Mouse (Mus musculus): ENCODE results near the gene Lipn. TPM values are rescaled to one million over a fixed set of nuclear protein-coding genes. Genes with fewer than 3 reads are reported as not detected.

Lipn gene
- polyA plus RNA-seq (2012): 0.03 TPM in 1 of 2 replicates, not detected in the other

DNA sequence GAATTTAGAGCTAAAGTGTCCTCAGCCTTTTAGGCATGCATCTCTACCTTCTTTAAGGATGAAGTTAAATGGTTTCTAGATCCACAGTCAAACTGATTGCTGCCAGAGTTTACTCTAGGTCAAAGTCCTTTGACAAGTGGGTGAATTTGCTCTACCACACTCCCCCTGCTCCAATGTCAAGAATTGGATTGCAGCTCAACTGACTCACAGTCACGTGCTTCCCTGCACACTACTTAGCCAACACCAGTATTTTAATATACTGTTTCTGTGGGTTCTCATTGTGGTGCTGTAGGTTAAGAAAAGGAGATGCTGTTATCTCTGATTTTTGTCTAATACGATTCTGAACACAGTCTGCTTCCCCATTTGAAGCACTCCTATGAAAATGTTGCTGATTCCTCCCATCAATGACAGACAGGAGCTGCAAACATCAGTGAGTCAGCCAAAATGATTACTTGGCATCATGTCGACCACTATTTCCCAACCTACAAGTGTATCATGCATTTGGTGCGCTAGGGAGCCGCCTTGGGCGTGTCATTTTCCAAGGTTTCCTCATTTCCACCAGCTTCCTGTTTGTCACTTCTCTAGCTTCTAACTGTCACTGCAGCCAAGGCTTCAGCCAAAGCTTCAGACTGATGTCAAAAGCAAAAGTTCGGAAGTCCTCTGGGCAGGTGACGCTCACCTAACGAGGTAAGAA, at the start of gene Lipn:
Gene Lipn, plus strand, starts transcription at position 580 of the 694 bp plus-strand sequence.
- no peaks in the 10 kb centered on the region for H3K9me3 ChIP-seq (ENCODE audit: control insufficient read depth, low read length)
- no peaks in the 10 kb centered on the region for H3K36me3 ChIP-seq (ENCODE audit: control insufficient read depth)
- H3K27me3 ChIP-seq (ENCODE audit: control insufficient read depth): no peaks in the 10 kb centered on the region
- TF ChIP-seq GATA1 (IDR thresholded peaks at IDR 0.05; ENCODE audit: low read length): no peak
- no peak for TF ChIP-seq TAL1 (IDR thresholded peaks at IDR 0.05; ENCODE audit: low read length)
- no peak within 1 kb of the TSS for H3K4me3 ChIP-seq (replicated peaks)
- H3K4me1 ChIP-seq (ENCODE audit: control insufficient read depth): no peaks in the 10 kb centered on the region

DNA sequence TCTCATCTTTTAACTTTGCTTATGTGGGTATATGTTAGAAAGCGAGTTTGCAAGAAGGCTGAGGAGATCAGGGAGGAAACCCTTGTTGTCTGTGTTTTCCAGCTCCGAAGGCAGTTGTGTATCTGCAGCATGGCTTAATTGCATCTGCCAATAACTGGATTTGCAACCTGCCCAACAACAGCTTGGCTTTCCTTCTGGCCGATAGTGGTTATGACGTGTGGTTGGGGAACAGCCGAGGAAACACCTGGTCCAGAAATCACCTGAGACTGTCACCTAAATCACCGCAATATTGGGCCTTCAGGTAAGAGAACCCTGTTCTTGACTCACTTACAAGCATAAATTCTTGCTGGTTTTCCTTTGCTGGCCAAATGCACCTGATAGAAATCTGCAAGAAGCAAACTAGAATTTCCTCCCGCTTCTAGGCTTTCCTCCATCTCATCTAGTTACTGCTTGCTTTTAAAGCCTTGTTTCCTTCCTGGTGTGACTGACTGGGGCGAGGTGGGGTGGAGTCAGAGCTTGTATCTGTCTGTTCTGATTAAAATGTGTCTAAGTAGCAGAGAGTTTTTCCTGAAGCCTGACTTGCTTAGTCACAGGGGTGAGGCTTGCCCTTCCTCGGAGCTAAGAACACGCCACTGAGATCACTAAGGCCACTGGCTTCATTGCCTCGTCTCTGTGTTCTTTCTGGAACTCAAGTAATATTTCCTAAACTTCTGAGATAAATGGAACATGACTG, 45.6 kb upstream of the Lipn start:
- TF ChIP-seq TAL1 (IDR thresholded peaks at IDR 0.05; ENCODE audit: low read length) (no peak), GATA1 (IDR thresholded peaks at IDR 0.05; ENCODE audit: low read length) (no peak)
- Histone ChIP-seq H3K4me1 (ENCODE audit: control insufficient read depth) (no peaks in the 10 kb centered on the region), H3K36me3 (ENCODE audit: control insufficient read depth) (no peaks in the 10 kb centered on the region), H3K4me3 (replicated peaks) (no peak overlapping the region), H3K9me3 (ENCODE audit: control insufficient read depth, low read length) (no peaks in the 10 kb centered on the region), H3K27me3 (ENCODE audit: control insufficient read depth) (no peaks in the 10 kb centered on the region)

DNA sequence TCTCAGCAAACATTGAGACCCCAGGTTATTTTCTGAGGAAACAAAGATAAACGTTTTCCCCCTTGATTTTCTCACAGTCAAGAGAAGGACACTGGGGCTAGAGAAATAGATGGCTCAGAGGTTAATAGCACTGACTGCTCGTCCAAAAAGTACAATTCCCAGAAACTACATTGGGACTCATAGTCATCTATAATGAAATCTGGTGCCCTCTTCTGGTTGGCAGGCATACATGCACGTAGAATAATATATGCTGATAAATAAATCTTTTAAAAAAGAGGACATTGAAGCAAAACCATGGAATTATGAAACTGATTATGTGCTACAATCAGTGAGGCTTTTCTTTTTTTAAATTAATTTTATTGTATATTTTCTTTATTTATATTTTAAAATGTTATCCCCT, 44.4 kb upstream of the Lipn start:
- no peaks in the 10 kb centered on the region for H3K36me3 ChIP-seq (ENCODE audit: control insufficient read depth)
- H3K4me3 ChIP-seq (replicated peaks): no peak overlapping the region
- no peaks in the 10 kb centered on the region for H3K27me3 ChIP-seq (ENCODE audit: control insufficient read depth)
- no peaks in the 10 kb centered on the region for H3K9me3 ChIP-seq (ENCODE audit: control insufficient read depth, low read length)
- TF ChIP-seq GATA1 (IDR thresholded peaks at IDR 0.05; ENCODE audit: low read length) (no peak), TAL1 (IDR thresholded peaks at IDR 0.05; ENCODE audit: low read length) (no peak)
- no peaks in the 10 kb centered on the region for H3K4me1 ChIP-seq (ENCODE audit: control insufficient read depth)

DNA sequence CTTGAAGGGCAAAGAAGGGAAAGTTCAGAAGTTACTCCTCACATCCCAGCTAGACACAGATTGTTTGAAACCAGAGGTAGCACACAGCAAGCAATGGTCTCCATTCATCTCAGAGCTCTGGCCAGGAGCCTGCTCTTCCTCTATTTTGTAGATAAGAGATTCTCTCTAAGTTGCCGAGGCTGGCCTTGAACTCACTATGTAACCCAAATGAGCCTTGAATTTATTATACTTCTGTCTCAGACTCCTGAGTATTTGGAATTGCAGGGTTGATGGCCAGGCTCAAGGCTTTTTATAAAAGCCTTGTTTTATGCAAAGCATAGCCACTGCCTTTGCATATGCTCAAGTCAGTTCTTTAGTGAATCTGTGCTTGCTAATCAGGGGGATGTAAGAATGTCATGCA, 27.4 kb upstream of the Lipn start:
- H3K4me3 ChIP-seq (replicated peaks): no peak overlapping the region
- H3K36me3 ChIP-seq (ENCODE audit: control insufficient read depth): no peaks in the 10 kb centered on the region
- H3K9me3 ChIP-seq (ENCODE audit: control insufficient read depth, low read length): no peaks in the 10 kb centered on the region
- TF ChIP-seq GATA1 (IDR thresholded peaks at IDR 0.05; ENCODE audit: low read length) (no peak), TAL1 (IDR thresholded peaks at IDR 0.05; ENCODE audit: low read length) (no peak)
- no peaks in the 10 kb centered on the region for H3K27me3 ChIP-seq (ENCODE audit: control insufficient read depth)
- H3K4me1 ChIP-seq (ENCODE audit: control insufficient read depth): no peaks in the 10 kb centered on the region

DNA sequence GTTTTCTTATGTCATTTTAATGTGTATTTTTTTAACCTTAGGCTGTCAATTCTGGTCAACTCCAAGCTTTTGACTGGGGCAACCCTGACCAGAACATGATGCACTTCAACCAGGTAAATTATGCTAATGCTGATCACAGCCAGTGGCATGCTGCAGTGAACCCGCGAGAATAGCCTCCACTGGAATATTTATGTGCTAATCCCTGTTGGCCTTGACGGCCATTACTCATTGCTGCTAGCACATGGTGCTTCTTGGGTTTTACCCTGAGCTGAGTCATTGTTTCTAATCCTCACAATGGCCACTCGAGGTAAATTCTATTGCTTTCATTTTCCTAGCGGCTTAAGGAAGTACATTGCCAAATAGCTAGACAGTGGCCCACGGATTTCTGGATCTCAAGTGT, 24.1 kb upstream of the Lipn start:
- Histone ChIP-seq H3K27me3 (ENCODE audit: control insufficient read depth) (no peaks in the 10 kb centered on the region), H3K4me3 (replicated peaks) (no peak overlapping the region), H3K9me3 (ENCODE audit: control insufficient read depth, low read length) (no peaks in the 10 kb centered on the region), H3K36me3 (ENCODE audit: control insufficient read depth) (no peaks in the 10 kb centered on the region), H3K4me1 (ENCODE audit: control insufficient read depth) (no peaks in the 10 kb centered on the region)
- no peak for TF ChIP-seq GATA1 (IDR thresholded peaks at IDR 0.05; ENCODE audit: low read length)
- no peak for TF ChIP-seq TAL1 (IDR thresholded peaks at IDR 0.05; ENCODE audit: low read length)

DNA sequence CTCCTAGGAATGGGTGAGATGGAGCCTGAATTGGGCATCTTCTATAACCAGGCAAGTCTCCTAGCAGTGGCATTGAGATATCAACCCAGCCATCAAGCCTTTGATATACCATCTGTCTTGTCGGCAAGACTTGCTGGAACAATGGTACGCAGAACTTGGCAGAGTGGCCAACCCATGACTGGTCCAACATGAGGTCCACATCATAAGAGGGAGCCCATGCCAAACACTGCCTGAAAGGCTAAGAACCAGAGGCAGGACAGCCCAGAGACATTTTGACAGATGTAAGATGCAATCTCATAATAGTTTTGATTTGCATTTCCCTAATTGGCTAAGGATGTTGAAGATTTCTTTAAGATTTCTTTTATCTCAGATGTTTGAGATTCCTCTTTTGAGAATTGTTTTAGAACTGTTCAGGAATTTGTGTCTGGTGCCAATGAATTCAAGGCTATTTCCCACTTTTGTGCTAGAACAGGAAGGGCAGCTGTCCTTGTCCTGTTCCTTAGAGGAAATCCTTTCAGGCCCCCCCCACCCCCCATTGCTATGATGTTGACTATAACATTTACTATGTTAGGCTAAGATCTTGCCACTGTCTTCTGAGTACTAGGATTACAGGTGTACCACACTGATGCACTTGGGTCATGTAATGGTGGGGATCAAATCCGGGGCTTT, 17.7 kb upstream of the Lipn start:
- TF ChIP-seq TAL1 (IDR thresholded peaks at IDR 0.05; ENCODE audit: low read length) (no peak), GATA1 (IDR thresholded peaks at IDR 0.05; ENCODE audit: low read length) (no peak)
- Histone ChIP-seq H3K4me1 (ENCODE audit: control insufficient read depth) (no peaks in the 10 kb centered on the region), H3K36me3 (ENCODE audit: control insufficient read depth) (no peaks in the 10 kb centered on the region), H3K27me3 (ENCODE audit: control insufficient read depth) (no peaks in the 10 kb centered on the region), H3K4me3 (replicated peaks) (no peak overlapping the region), H3K9me3 (ENCODE audit: control insufficient read depth, low read length) (no peaks in the 10 kb centered on the region)

DNA sequence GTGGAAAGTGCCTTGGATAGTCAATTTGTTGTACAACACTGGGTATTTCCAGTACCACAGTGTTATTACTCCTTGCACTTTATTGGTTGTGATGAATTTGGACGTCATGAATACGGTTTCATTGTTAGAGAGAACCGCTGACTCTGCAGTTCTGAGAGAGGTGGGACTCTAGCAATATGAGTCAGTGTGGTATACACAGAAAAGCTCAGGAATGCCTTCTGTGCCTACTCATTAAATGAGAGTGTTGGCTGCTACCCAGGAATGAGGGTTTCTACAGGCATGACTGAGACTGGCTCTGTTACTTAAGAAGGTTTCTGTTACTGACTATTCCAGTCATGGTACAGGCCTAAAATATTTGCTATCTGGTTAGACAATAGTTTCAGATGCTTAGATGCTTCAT, 15.7 kb upstream of the Lipn start:
- Histone ChIP-seq H3K36me3 (ENCODE audit: control insufficient read depth) (no peaks in the 10 kb centered on the region), H3K4me1 (ENCODE audit: control insufficient read depth) (no peaks in the 10 kb centered on the region), H3K4me3 (replicated peaks) (no peak overlapping the region), H3K9me3 (ENCODE audit: control insufficient read depth, low read length) (no peaks in the 10 kb centered on the region), H3K27me3 (ENCODE audit: control insufficient read depth) (no peaks in the 10 kb centered on the region)
- TF ChIP-seq TAL1 (IDR thresholded peaks at IDR 0.05; ENCODE audit: low read length) (no peak), GATA1 (IDR thresholded peaks at IDR 0.05; ENCODE audit: low read length) (no peak)

DNA sequence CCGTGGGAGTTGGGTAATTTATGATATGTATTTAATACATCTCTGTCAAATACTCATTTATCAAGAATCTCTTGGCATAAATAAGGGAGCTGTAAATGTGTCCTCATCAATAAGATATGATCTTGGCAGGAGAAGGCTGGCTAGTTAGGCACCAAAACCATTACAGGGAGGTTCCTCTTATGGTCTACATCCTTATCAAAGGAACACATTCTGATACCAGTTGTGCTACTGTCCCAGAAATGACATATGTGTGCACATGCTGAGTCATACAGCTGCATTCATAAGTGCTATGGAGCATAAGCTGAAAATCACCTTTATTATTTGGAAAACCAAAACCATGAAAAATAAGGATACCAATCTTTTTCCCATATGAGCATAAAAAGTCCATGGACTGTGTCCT, 3.6 kb upstream of the Lipn start:
- H3K36me3 ChIP-seq (ENCODE audit: control insufficient read depth): no peaks in the 10 kb centered on the region
- H3K4me1 ChIP-seq (ENCODE audit: control insufficient read depth): no peaks in the 10 kb centered on the region
- H3K27me3 ChIP-seq (ENCODE audit: control insufficient read depth): no peaks in the 10 kb centered on the region
- no peak overlapping the region for H3K4me3 ChIP-seq (replicated peaks)
- H3K9me3 ChIP-seq (ENCODE audit: control insufficient read depth, low read length): no peaks in the 10 kb centered on the region
- TF ChIP-seq GATA1 (IDR thresholded peaks at IDR 0.05; ENCODE audit: low read length) (no peak), TAL1 (IDR thresholded peaks at IDR 0.05; ENCODE audit: low read length) (no peak)

DNA sequence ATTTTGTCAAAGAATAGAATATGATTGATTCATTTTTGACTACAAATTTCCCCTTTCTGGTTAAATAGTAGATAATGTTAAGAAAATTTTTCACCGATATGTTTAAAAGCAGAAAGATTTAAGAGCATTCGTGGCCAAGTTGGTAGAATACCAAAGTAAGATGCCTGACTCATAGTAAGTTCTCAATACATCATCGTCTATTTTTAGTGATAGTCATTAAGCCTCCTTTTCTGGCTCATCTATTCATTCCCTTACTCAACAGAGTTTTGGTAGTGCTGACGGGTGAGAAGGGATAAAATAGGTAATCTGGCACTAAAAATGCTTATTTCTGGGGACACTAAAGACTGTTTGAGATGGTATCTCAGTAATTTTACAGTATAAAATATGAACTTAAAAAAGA, 3.1 kb upstream of the Lipn start:
- Histone ChIP-seq H3K36me3 (ENCODE audit: control insufficient read depth) (no peaks in the 10 kb centered on the region), H3K4me1 (ENCODE audit: control insufficient read depth) (no peaks in the 10 kb centered on the region), H3K9me3 (ENCODE audit: control insufficient read depth, low read length) (no peaks in the 10 kb centered on the region), H3K4me3 (replicated peaks) (no peak overlapping the region), H3K27me3 (ENCODE audit: control insufficient read depth) (no peaks in the 10 kb centered on the region)
- TF ChIP-seq TAL1 (IDR thresholded peaks at IDR 0.05; ENCODE audit: low read length) (no peak), GATA1 (IDR thresholded peaks at IDR 0.05; ENCODE audit: low read length) (no peak)

All from erythroblast, embryonic 14.5 days (primary cell).